Mouse (Mus musculus) ES-Bruce4 (cell line): Measurements from ENCODE around the gene Tm4sf1.
A peak's percentile ranks its signal among the peaks of the same experiment; 100 is the strongest.

Experiments
- CTCF ChIP-seq: IDR thresholded peaks from one replicate; pipeline ENCODE4 v1.8.1; 2011; ENCODE audit warnings: low read depth, low read length
- POLR2A ChIP-seq: IDR thresholded peaks from one replicate; pipeline ENCODE4 v1.8.1; 2011; ENCODE audit warnings: low read length; ENCODE audit not compliant: insufficient read depth

- TF ChIP-seq CTCF (peak; percentile 1), POLR2A (no peak)
These were observed 26.2 kb upstream of the Tm4sf1 start for GRCm38 (mm10) chr3:57327941-57328340.
